Mouse (Mus musculus) mesoderm, embryonic 11.5 days (tissue): ENCODE results near the gene Dclre1a.
"Not testable (repeated sequence)": the region's sequence is repeated elsewhere in the genome, so short reads cannot be mapped to it uniquely, and the experiment has no call there.

Experiments
- DNase-seq: peaks from one replicate; pipeline ENCODE4 v3.0.0-alpha.2; 2012; ENCODE audit warnings: low read depth, low spot score

Dclre1a gene

DNA sequence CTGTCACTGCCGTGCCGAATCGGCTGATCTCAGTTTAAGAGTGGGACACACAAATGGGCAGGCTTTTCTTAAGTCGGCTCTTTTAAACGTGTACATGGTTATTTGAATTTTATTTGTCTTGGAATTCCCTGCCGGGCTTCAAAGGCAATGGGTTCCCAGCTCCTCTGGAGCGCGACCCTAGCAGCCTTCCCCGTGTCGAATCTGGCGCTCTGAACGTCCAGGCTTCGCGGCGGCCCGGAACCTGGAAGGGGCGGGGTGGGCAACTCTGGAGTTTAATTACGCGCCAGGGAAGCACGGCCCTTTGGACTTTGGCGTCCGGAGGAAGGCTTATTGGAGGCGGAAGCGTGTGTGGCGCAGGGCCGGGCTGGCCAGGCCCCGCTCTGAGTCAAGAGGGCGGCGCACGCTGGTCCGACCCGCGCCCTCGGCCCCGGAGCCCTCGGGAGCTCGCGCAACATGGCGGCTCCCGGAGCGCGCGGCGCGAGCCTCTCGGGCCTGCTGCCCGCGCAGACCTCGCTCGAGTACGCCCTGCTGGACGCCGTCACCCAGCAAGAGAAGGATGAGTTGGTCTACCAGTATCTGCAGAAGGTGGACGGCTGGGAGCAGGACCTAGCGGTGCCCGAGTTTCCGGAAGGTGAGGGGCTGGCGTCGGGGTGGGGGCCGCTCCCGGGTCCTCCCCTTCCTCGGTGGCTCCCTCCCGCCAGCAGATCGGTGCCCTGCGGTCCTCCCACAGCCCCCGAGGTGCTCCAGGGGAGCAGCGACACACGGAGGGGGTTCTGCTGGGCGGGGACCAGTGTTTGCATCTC, 409 bp upstream of the Dclre1a start, which contains the start of gene Nhlrc2:
Gene Nhlrc2, plus strand, starts transcription at position 32 of the 803 bp plus-strand sequence.
- peak; percentile 81 for DNase-seq

DNA sequence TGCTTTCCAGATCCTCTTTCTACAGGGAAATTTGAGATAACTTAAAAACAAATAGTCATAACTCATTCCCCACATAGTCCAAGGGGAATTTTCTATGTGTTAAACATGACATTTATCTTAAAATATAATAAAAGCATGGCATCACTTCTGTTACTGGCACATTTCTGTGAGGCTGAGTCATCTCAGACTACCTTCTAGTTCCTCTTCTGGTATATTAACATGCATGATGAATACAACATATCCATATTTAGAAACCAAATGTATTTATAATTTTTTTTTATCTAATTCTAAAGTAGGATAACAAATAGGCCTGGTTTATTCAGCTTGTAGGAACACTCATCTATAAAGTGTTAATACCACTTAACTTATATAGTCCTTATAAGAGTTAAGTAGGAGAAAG, 2.0 kb downstream of the Dclre1a start:
- DNase-seq = no peak

DNA sequence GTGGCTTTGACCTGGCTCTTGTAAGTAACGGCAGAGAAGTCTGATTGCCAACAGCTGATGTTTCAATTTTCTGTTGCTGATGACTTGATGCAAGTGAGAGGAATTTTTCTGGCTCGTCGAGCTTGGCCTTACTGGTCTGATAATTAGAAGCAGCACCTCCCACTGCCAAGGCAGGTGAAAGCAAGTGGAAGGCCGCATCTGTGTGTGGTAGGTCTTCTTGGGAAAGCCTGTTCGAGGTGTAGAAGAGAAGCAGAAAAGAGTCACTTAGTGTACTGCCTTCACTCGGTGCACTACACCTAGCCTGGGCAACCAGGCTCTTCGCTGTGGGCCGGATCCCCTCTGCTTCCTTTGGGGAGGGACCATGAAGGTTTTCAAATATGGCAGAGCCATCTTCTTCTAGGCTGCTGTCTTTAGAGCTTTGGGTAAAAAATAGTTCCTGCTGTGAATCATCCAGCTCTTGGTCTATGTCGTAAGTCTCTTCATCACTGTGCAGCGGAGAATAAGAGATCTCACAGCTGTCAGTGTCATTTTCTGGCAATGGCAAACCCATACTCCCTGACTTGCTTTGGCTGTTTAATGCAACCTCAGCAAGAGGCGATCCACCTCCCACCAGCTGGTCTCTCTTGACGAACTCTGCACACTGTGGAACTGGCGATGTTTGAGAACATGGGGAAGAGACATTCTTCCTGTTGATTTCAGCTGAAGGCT, 3.2 kb downstream of the Dclre1a start:
- no peak for DNase-seq

- no peak for DNase-seq
Measured at GRCm38 (mm10) chr19:56543320-56543719, 4.7 kb downstream of the Dclre1a start.

- DNase-seq = no peak
Measured at GRCm38 (mm10) chr19:56535765-56536164, 12.3 kb downstream of the Dclre1a start.

- no peak for DNase-seq
Measured at GRCm38 (mm10) chr19:56535064-56535463, 13.0 kb downstream of the Dclre1a start.

- no peak for DNase-seq
Measured at GRCm38 (mm10) chr19:56534337-56534736, 13.7 kb downstream of the Dclre1a start.

DNA sequence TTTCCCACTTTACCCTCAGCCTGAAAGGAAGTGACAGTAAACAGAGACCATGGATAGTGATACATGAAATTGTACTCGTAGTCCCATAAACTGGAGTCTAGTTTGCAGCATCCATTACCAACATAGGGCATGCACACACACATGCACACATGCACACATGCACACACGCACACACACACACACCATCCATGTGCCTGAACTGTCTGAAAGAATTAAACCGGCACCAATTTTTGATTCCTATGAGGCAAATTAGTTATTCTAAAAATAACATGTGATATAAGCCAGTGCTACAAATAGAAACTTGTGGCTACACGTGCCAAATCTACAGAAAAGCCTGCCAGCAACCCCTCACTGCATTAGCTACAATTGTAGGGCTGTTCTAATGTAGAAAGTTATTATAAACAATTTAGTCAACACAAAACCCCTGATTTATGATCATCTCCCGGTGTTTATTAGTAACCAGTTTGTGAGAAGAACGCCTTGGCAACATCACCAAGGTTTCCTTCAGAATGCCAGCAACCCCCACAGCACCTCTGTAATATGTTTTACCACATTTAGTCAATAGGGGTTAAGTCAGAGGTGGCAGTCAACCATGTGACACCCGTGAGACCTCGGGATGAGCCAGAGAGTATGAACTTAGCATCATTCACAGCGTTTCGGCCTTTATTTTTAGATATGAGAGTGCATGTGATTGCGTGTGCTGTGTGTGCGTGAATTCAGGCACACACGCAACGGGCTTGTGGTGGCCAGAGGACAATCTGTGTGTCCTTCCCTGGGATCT, 14.5 kb downstream of the Dclre1a start:
- no peak for DNase-seq

- no peak for DNase-seq
Measured at GRCm38 (mm10) chr19:56531251-56531650, 16.8 kb downstream of the Dclre1a start.

GRCm38 (mm10) chr19:56530529-56530928, 17.5 kb downstream of the Dclre1a start:
- not testable (repeated sequence) for DNase-seq

DNA sequence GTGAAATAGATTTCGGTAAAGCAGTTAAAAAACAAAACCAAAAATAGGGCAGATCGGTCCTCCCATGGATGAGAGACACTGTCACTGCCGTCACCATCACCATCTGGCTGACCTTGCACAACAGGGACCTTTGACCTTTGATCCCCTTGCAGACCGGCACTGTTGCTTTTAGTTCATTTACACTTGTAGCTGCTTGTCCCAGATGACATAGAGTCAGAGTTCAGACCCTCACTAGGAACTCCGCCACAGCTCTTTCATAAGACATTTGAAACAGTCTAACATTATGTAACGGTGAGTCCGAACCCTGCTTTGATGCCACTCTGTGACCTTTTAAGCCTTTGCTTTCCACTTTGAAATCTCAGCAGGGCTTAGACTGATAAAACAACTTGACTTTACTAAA, 28.6 kb downstream of the Dclre1a start:
- DNase-seq = not testable (repeated sequence)

GRCm38 (mm10) chr19:56513527-56513926, 34.5 kb downstream of the Dclre1a start:
- DNase-seq = not testable (repeated sequence)

GRCm38 (mm10) chr19:56511207-56511606, 36.8 kb downstream of the Dclre1a start:
- not testable (repeated sequence) for DNase-seq

DNA sequence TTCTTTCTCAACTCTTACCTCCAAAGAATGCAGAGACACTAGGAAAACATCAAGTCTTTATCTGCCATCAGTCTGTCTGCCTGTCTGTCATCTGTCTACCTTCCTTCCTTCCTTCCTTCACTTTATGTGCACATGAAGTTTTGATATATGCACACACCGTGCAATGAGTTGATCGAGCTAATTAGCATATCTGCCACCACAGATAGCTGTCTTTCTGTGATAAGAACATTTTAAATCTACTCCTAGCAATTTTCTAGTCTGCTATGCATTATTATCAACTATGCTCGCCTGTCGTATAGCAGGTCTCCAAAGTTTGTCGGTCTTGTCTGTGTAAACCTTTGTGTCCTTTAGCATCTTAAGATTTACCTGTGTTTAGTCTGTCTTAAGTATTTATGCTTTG, 44.5 kb downstream of the Dclre1a start:
- not testable (repeated sequence) for DNase-seq

DNA sequence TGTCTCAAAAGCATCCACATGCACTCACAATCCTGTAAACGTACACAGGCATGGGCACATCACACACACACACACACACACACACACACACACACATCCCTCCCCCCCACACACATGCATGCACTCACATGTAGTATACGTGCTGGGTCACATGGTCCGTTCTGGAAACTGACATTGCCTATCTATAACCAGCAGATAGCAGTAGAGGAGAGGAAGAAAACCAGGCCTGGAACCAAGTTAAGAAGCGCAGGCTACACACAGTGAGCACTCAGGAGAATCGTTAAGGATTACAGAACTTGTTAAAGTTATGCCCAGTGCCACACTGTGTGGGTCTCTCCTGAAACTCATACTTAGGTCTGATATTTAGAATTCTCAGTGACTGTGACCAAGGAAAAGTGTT, 45.0 kb downstream of the Dclre1a start:
- not testable (repeated sequence) for DNase-seq

GRCm38 (mm10) chr19:56494157-56494556, 53.9 kb downstream of the Dclre1a start:
- not testable (repeated sequence) for DNase-seq

GRCm38 (mm10) chr19:56489601-56490000, 58.4 kb downstream of the Dclre1a start:
- no peak for DNase-seq

DNA sequence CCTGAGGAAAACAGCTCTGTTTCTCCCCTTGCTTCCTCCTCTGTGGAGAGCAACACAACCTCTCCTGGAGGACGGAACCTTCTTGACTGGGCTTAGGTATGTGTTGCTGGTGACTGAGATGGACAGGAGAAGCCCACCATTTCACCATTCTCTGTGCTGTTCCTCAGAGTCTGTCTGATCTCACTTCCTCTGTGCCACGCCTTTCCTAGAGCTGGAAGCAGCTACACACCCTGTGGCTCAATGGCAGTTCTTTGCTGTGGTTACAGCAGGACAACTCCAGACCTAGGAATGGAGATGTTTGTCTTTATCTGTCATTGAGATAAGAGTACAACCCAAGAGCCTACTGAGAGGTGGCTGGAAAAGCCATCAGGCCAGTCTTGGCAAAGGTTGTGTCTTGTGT, 60.7 kb downstream of the Dclre1a start:
- DNase-seq = no peak

DNA sequence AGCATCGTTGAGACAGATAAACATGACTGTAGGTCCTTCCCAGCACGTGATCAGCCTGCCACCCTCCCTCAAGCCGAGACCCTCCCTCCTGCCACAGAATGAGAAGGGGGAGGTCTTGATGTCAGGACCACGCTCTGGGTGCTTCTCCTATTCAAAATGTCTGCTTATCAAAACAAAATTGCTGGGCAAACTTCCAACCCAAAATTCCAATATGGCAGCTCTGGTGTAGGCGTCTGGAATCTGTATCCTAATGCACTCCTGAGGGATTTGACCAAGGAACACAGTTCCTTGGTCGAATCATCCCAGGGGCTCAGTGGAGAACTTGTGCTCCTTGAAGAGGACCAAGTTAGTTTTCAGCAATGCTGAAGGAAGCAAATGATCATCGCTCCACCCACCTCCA, 61.1 kb downstream of the Dclre1a start:
- DNase-seq = no peak

DNA sequence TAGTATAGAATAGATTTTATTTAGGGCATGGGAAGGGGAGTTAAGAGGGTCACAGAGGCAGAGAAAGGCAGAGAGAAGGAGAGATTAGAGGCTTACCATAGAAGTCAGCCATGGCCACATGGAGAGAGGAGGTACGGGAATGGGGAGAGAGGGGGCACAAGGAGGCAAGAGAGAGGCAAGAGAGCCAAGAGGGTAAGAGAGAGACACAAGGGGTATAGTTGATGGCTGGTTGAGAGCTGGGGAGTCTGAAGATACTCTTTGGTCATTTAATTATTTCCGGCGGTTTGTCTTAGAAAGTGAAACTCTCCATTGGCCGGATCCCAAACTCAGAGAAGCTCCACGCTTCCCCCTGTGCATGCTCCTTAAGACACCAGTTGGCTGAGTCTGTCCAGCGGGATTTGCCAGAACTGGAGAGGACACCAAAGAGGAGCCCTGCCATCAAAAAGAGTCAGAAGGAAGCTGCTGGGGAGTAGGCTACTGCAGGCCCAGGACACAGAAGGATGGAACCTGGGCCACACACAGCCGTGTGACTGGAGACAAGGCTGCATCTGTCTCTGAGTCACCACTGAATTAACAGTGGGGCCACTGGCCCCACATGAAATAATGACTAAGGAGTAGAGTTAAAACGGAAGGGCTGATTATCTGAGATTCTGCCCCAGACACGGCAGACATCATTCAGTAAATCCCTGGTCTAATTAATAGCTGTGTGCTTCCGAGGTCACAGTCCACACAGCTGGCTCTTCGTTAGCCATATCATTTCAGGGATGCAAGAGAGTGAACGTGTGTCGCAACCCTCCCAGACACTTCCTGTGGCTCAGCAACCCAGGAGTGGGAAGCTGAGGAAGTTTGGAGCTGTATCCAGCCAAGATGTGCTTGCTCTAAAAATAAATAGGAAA, 62.4 kb downstream of the Dclre1a start:
- no peak for DNase-seq
